Mouse (Mus musculus) heart, postnatal 0 days (tissue): ENCODE results near the gene Kcnk2. TPM values are rescaled to one million over a fixed set of nuclear protein-coding genes. Genes with fewer than 3 reads are reported as not detected.

Source experiments
- ATAC-seq: fragments of 200-750 bp; cut with Nextera tagmentation; 2 replicates; pipeline ENCODE4 v1.8.0; 2017; ENCODE audit warnings: low read depth, moderate number of reproducible peaks, moderate library complexity; ENCODE audit not compliant: insufficient read depth
- DNase-seq: peaks from one replicate; pipeline ENCODE4 v3.0.0-alpha.2; 2016; ENCODE audit warnings: low spot score
- H3K27ac ChIP-seq: fragments of 300-500 bp; sonication (generic); 2 replicates; pipeline ENCODE4 v1.5.1; 2014; ENCODE audit warnings: low read depth, mild to moderate bottlenecking
- H3K27me3 ChIP-seq: fragments of 300-500 bp; sonication (generic); 2 replicates; pipeline ENCODE4 v1.6.1; 2014; ENCODE audit warnings: low read length, mixed read lengths; ENCODE audit not compliant: control insufficient read depth, insufficient read depth
- H3K36me3 ChIP-seq: fragments of 300-500 bp; sonication (generic); replicated peaks from 2 replicates; pipeline ENCODE4 v1.6.1; 2014; ENCODE audit warnings: low read length, mixed read lengths; ENCODE audit not compliant: control insufficient read depth, insufficient read depth
- H3K4me1 ChIP-seq: fragments of 300-500 bp; sonication (generic); 2 replicates; pipeline ENCODE4 v1.6.1; 2014; ENCODE audit warnings: antibody characterized with exemption; ENCODE audit not compliant: control insufficient read depth, insufficient read depth
- H3K4me2 ChIP-seq: fragments of 300-500 bp; sonication (generic); 2 replicates; pipeline ENCODE4 v1.6.1; 2014; ENCODE audit warnings: low read depth, mild to moderate bottlenecking, low read length, moderate library complexity
- H3K4me3 ChIP-seq: fragments of 300-500 bp; sonication (generic); 2 replicates; pipeline ENCODE4 v1.5.1; 2014; ENCODE audit warnings: low read depth, low read length
- H3K9ac ChIP-seq: fragments of 300-500 bp; sonication (generic); replicated peaks from 2 replicates; pipeline ENCODE4 v1.6.1; 2014; ENCODE audit warnings: low read depth, low read length, mixed read lengths
- H3K9me3 ChIP-seq: fragments of 300-500 bp; sonication (generic); replicated peaks from 2 replicates; pipeline ENCODE4 v1.6.1; 2016; ENCODE audit warnings: low read length; ENCODE audit not compliant: control insufficient read depth
- CTCF ChIP-seq: IDR thresholded peaks from 2 replicates; pipeline ENCODE4 v1.5.1; 2016; ENCODE audit warnings: antibody characterized with exemption, control low read depth, low read depth
- EP300 ChIP-seq: IDR thresholded peaks from 2 replicates; pipeline ENCODE4 v1.6.1; 2016; ENCODE audit warnings: antibody characterized with exemption, low read depth
- WGBS: fragments of 180-500 bp; shearing (Covaris S2); extraction: QIAGEN DNeasy Blood & Tissue Kit; methylation state at CpG from one replicate; pipeline ENCODE4 v1.1.7; 2014; 5-methylcytosine and 5-hydroxymethylcytosine counted together
- polyA plus RNA-seq: library from polyadenylated mRNA; unstranded; fragments of >200 nt; fragmentation: Nextera tagmentation; extraction: Ambion mirVana; gene quantifications from 2 replicates; pipeline ENCODE4 v1.2.1, GENCODE M21; 2015
- total RNA-seq: library from RNA; depleted of rRNA; stranded (reverse); fragments of >200 nt; gene quantifications from 2 replicates; pipeline ENCODE4 v1.2.3, GENCODE M21; 2014; ENCODE audit warnings: low replicate concordance

The Kcnk2 gene
- total and polyA plus RNA-seq, 2 experiments from 2014 or later: 0.11 to 1.8 TPM

DNA sequence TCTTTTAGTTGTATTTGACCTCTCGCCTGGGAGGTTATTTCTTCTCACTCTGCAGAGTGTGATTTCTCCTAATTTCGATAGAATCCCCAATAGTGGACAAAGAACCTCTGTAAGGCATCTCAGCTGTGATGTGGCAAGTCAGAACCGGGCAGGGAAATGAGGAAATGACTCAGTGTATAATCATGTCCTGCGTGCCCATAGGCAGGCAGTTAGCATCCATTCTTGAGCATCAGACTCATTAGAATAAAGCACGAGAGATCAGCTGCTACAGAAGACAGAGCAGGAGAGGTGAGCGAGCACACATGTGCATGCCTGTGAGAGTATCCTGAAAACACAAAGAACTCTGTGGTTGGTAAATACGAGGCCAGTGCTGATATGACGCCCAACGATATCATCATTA is 186.9 kb downstream of the Kcnk2 start:
- TF ChIP-seq CTCF: no peak
- no peak for TF ChIP-seq EP300

DNA sequence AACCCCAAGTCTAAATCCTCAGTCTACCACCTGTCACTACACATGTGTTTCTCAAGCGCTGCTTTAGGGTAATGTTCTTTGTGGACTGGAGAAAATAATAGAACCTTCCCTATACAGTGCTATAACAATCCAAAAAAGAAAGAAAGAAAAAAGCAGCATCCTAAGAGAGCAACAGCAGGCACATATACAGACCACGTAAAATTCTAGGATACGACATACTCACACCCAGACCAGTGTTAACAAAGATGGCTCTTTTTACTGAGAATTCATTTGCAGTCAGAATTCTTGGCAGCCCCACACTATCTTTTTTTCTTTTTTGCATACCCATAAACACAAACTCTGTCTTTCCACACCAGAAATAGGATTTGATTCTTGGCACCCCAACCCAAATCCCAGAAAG is 187.6 kb downstream of the Kcnk2 start:
- Histone ChIP-seq H3K36me3 (no peaks in the 10 kb centered on the region), H3K9ac (no peak overlapping the region), H3K27me3 (no peaks in the 10 kb centered on the region), H3K4me2 (no peak overlapping the region), H3K9me3 (peaks cover 6% of the 10 kb centered on the region), H3K4me3 (no peak overlapping the region), H3K27ac (no peak overlapping the region), H3K4me1 (no peaks in the 10 kb centered on the region)
- no peak for DNase-seq
- 90% methylated on average over 3 of the region's 3 CpGs for WGBS
- ATAC-seq: no peak
- TF ChIP-seq EP300 (no peak), CTCF (no peak)

More for the DNA sequence above, 186.9 kb downstream of the Kcnk2 start:
- Histone ChIP-seq H3K4me3 (no peak overlapping the region), H3K9ac (no peak overlapping the region), H3K9me3 (peaks cover 6% of the 10 kb centered on the region), H3K36me3 (no peaks in the 10 kb centered on the region), H3K4me2 (no peak overlapping the region), H3K4me1 (no peaks in the 10 kb centered on the region), H3K27ac (no peak overlapping the region), H3K27me3 (no peaks in the 10 kb centered on the region)
- ATAC-seq (no peak), DNase-seq (no peak)
- 50% methylated on average over 9 of the region's 9 CpGs for WGBS

GRCm38 (mm10) chr1:189209715-189210108 is 192.4 kb downstream of the Kcnk2 start:
- DNase-seq: no peak
- WGBS: 85% methylated on average over 17 of the region's 17 CpGs

DNA sequence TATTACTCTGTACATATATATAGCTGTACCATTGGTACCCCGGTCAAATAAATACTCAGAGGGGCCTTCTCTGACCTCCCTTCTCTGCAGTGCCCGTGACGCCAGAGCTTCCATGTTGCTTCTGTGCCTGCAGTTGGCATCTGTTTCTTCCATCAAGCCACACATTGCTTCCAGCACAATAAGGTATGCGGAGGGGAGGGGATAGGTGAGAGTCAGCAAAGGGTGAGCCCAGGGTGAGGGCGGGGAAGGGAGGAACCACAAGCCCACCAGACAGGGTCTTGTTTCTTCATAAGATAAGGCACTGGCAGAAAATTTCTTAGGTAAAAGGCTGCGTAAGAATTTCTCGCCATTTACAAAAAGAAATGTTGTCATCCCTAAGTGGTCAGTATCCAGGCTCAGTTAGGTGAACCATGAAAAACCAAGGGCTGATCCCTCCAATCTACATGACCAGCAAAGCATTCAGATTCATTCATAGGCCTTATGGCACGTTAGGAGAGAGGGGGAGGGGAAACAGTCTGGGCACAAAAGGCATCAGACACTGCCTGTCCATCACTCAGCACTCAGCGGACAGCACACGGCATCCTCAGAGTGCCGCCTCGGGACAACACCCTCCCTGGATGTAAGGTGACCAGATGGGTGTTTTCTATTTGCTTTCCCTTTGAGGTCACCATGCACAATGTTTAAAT is 192.9 kb downstream of the Kcnk2 start:
- DNase-seq (no peak), ATAC-seq (no peak)
- H3K27ac ChIP-seq: no peak overlapping the region
- WGBS: 69% methylated on average over 12 of the region's 12 CpGs
- TF ChIP-seq CTCF: no peak
- TF ChIP-seq EP300: no peak
- no peaks in the 10 kb centered on the region for H3K27me3 ChIP-seq
- peaks cover 6% of the 10 kb centered on the region for H3K9me3 ChIP-seq
- no peaks in the 10 kb centered on the region for H3K36me3 ChIP-seq
- H3K4me3 ChIP-seq: no peak overlapping the region
- H3K9ac ChIP-seq: no peak overlapping the region
- no peak overlapping the region for H3K4me2 ChIP-seq
- H3K4me1 ChIP-seq: no peaks in the 10 kb centered on the region

More at GRCm38 (mm10) chr1:189209715-189210108, 192.4 kb downstream of the Kcnk2 start:
- H3K9ac ChIP-seq: no peak overlapping the region
- no peak overlapping the region for H3K27ac ChIP-seq
- TF ChIP-seq CTCF: no peak
- TF ChIP-seq EP300: no peak
- ATAC-seq: no peak
- H3K4me2 ChIP-seq: no peak overlapping the region
- H3K27me3 ChIP-seq: no peaks in the 10 kb centered on the region
- no peaks in the 10 kb centered on the region for H3K36me3 ChIP-seq
- H3K4me1 ChIP-seq: no peaks in the 10 kb centered on the region
- no peak overlapping the region for H3K4me3 ChIP-seq
- peaks cover 6% of the 10 kb centered on the region for H3K9me3 ChIP-seq

DNA sequence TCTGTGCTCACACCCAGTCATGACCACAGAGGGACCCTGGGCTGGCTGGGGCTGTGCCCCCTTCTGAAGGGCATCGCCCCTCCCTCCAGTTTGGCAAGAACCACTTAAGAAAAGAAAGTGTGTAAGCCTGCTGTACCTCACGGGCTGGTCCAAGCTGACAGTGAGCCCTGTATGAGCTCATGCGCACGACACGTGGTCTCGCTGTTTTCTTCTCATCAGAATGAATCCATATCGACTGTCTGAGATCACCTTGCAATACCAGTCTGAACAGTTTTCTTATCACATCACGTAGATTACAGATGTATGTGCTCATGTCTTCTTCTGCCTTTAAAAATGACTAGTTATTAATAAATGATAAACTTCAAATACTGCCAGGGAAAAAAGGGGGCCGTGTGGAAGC is 193.5 kb downstream of the Kcnk2 start:
- Histone ChIP-seq H3K4me1 (no peaks in the 10 kb centered on the region), H3K9me3 (peaks cover 6% of the 10 kb centered on the region), H3K9ac (no peak overlapping the region), H3K4me2 (no peak overlapping the region), H3K36me3 (no peaks in the 10 kb centered on the region), H3K27me3 (no peaks in the 10 kb centered on the region), H3K27ac (no peak overlapping the region), H3K4me3 (no peak overlapping the region)
- 82% methylated on average over 9 of the region's 9 CpGs for WGBS
- TF ChIP-seq CTCF (no peak), EP300 (no peak)
- DNase-seq (no peak), ATAC-seq (no peak)

DNA sequence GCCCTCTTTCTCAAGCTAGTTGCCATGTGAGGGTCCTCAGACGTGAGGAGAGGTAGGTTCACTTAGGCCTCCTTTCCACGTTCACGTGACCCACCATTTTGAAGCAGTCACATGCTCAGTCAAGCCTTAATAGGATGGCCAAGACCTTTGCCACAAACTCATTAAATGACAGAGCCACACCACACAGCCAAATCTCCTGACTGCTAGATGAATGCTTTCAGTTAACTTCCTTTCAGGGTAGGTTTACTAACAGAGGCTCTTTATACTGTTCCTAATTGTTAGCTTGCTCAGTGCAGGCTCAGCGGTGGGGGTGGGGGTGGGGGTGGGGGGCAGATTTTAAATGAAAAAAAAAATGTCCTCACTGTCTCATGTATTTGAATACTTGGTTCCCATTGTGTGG is 206.3 kb downstream of the Kcnk2 start:
- Histone ChIP-seq H3K9ac (no peak overlapping the region), H3K4me3 (no peak overlapping the region), H3K27ac (no peak overlapping the region), H3K4me1 (no peaks in the 10 kb centered on the region), H3K4me2 (no peak overlapping the region), H3K36me3 (no peaks in the 10 kb centered on the region), H3K27me3 (no peaks in the 10 kb centered on the region), H3K9me3 (no peaks in the 10 kb centered on the region)
- DNase-seq: no peak
- 74% methylated on average over 4 of the region's 4 CpGs for WGBS
- no peak for ATAC-seq
- TF ChIP-seq EP300 (no peak), CTCF (no peak)
